Mouse (Mus musculus) gastrocnemius, adult 8-10 months (tissue): Measurements from ENCODE around the gene Taf1a. TPM values are rescaled to one million over a fixed set of nuclear protein-coding genes. Genes with fewer than 3 reads are reported as not detected.

Source experiments
- DNase-seq, 2 experiments: peaks; one replicate each; pipeline ENCODE4 v3.0.0; 2022; ENCODE audit warnings: low spot score in 2 of 2
- total RNA-seq, 4 experiments: library from RNA; stranded (reverse); gene quantifications; 2 replicates each; pipeline ENCODE4 v1.2.4; 2022

The Taf1a gene
- total RNA-seq, 4 experiments from 2014 or later = 4.0 to 7.9 (median 5.3) TPM

GRCm38 (mm10) chr1:183414081-183414727 lies 25.4 kb downstream of the Taf1a start:
- no peak for DNase-seq

- no peak for DNase-seq
These were observed 29.1 kb downstream of the Taf1a start, which contains the start of gene Hhipl2 for GRCm38 (mm10) chr1:183417873-183418272. Gene Hhipl2, plus strand, starts transcription at chr1:183418215.

- no peak for DNase-seq
These were observed 31.0 kb downstream of the Taf1a start for GRCm38 (mm10) chr1:183419741-183420140.

GRCm38 (mm10) chr1:183420296-183420695 lies 31.5 kb downstream of the Taf1a start:
- no peak for DNase-seq

- DNase-seq = no peak
These were observed 35.3 kb downstream of the Taf1a start for GRCm38 (mm10) chr1:183424100-183424499.

- DNase-seq = no peak
These were observed 46.1 kb downstream of the Taf1a start for GRCm38 (mm10) chr1:183434918-183435317.

- DNase-seq = peak; percentile 94
These were observed 50.3 kb downstream of the Taf1a start for GRCm38 (mm10) chr1:183439036-183439435.

- DNase-seq = peak; percentile 64 to 69
These were observed 53.4 kb downstream of the Taf1a start for GRCm38 (mm10) chr1:183442015-183442774.

GRCm38 (mm10) chr1:183453066-183453465 lies 64.3 kb downstream of the Taf1a start:
- DNase-seq = no peak

Other genes starting within 250 kb of the Taf1a start
- gene Disp1, start 167.5 kb upstream of the Taf1a start, total RNA-seq = 1 to 10 TPM; 1.8 to 2.9 (median 2.2) TPM
- 10 to 100 TPM; 16.6 to 21.7 (median 19.6) TPM for gene Aida, start 92.4 kb upstream of the Taf1a start, total RNA-seq
- gene Brox, start 91.7 kb upstream of the Taf1a start, total RNA-seq = 10 to 100 TPM; 17.3 to 20.3 (median 18.2) TPM
- 100 to 1,000 TPM; 195 to 255 (median 213) TPM for gene Mia3, start 19.4 kb upstream of the Taf1a start, total RNA-seq
- not detected for gene Hhipl2, start 29.2 kb downstream of the Taf1a start, total RNA-seq